8 mouse cellular contexts compared by ENCODE assay signal in the genomic region with DNA sequence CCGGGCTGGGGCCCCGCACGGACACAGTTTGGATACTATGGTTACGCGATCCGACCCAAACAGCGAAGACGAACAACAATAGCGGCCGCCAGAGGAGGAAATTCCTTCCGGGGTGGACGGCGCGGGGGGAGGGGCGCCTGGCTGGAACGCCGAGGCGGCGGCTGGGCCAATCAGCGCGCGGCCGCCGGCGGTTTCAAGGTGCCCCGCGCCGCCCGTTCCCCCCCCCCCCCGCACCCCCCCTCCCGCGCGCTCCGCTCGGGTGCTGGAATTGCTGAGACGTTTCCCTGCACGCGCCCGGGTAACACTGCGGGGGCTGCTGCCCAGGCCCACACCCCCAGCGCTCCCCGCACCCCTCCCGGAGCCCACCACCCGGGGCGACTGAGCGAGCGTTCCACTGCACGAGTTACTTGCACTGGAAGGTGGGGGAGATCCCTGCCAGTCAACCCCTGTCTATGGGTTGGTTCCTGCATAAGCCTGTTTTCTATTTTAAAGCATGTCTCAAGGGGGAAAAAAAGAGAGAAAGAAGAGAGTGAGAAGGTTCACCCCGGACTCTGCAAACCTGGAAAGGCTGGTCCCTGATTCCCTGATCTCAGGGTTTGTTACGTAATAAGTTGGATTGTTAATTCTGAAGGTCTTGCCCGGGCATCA. TPM values are rescaled to one million over a fixed set of nuclear protein-coding genes. Genes with fewer than 3 reads are reported as not detected.
DNase-seq lines count a peak whose midpoint lies in the region; ATAC-seq and TF ChIP-seq lines count a peak whose summit lies in the region.

No protein-coding gene starts in this region.

- peak overlapping the region; percentile 88 for H3K4me2 ChIP-seq in intestine, embryonic 16.5 days (ENCODE audit: low read depth, low read length)
- peak overlapping the region; percentile 100 for H3K4me2 ChIP-seq in midbrain, embryonic 11.5 days

- WGBS in intestine, embryonic 16.5 days, result under 1% methylated on average over 25 of the region's 51 CpGs
- WGBS in midbrain, embryonic 11.5 days, result under 1% methylated on average over 35 of the region's 51 CpGs

- intact Hi-C loops in left cerebral cortex, postnatal 36 days (cut with DNase I), result loop anchor here (1.0 to 10.0 kb wide), 6 partner anchors 70 to 337 kb away; partner anchors contain the start of genes Lexm, Ssbp3, Tceanc2 and Tmem59

- ATAC-seq in intestine, embryonic 16.5 days, result peak; percentile 65
- ATAC-seq in midbrain, embryonic 11.5 days (ENCODE audit: low FRiP score), result peak; percentile 69
- ATAC-seq in megakaryocyte-erythroid progenitor cell, adult 5-6 weeks (replicated peaks; ENCODE audit: low FRiP score, low TSS enrichment, poor library complexity, severe bottlenecking), result no peak

- TF ChIP-seq POLR2A in cortical plate, adult 2 months (IDR thresholded peaks at IDR 0.05; ENCODE audit: extremely low read depth, insufficient read depth, low read length), result no peak

- H3K36me3 ChIP-seq in intestine, embryonic 16.5 days (ENCODE audit: control insufficient read depth, insufficient read depth, low read length), result no peaks in the 10 kb centered on the region
- H3K36me3 ChIP-seq in midbrain, embryonic 11.5 days (ENCODE audit: control insufficient read depth, insufficient read depth, low read length), result no peaks in the 10 kb centered on the region

- H3K9me3 ChIP-seq in intestine, embryonic 16.5 days (ENCODE audit: control insufficient read depth, low read length), result no peaks in the 10 kb centered on the region
- no peaks in the 10 kb centered on the region for H3K9me3 ChIP-seq in midbrain, embryonic 11.5 days (ENCODE audit: control insufficient read depth, low read length)

- DNase-seq in adipocyte (ENCODE audit: low spot score), result peak; percentile 83
- peak; percentile 92 for DNase-seq in gastrocnemius, postnatal 25 days
- peak; percentile 88 to 91 for DNase-seq in left cerebral cortex, postnatal 36 days (ENCODE audit: low spot score in 2 of 2)
- DNase-seq in midbrain, embryonic 11.5 days (ENCODE audit: low spot score, missing footprints), result peak; percentile 99
- DNase-seq in skeletal muscle tissue, adult 2 months (ENCODE audit: low read depth, low spot score), result peak; percentile 80

- no peak for TF ChIP-seq CTCF in cortical plate, adult 2 months (IDR thresholded peaks at IDR 0.05; ENCODE audit: extremely low read depth, insufficient read depth, low read length)

- peak overlapping the region; percentile 46 for H3K4me3 ChIP-seq in cortical plate, adult 2 months (ENCODE audit: insufficient read depth, low read length)
- peak overlapping the region; percentile 50 for H3K4me3 ChIP-seq in intestine, embryonic 16.5 days (ENCODE audit: low read length)
- peak overlapping the region; percentile 53 for H3K4me3 ChIP-seq in midbrain, embryonic 11.5 days (ENCODE audit: low read depth, low read length)

- no peaks in the 10 kb centered on the region for H3K4me1 ChIP-seq in cortical plate, adult 2 months (ENCODE audit: control insufficient read depth, insufficient read depth, low read length)
- peaks cover 29% of the 10 kb centered on the region for H3K4me1 ChIP-seq in intestine, embryonic 16.5 days (ENCODE audit: control insufficient read depth, insufficient read depth, low read length)
- H3K4me1 ChIP-seq in midbrain, embryonic 11.5 days (ENCODE audit: control insufficient read depth, insufficient read depth, low read length), result peaks cover 35% of the 10 kb centered on the region

- peak overlapping the region; percentile 79 for H3K9ac ChIP-seq in intestine, embryonic 16.5 days (ENCODE audit: low read depth, low read length)
- H3K9ac ChIP-seq in midbrain, embryonic 11.5 days (ENCODE audit: low read length), result peak overlapping the region; percentile 85

- H3K27ac ChIP-seq in cortical plate, adult 2 months (ENCODE audit: insufficient read depth, low read length), result peak overlapping the region; percentile 43; the same call in 1 of the 2 replicates
- H3K27ac ChIP-seq in intestine, embryonic 16.5 days (ENCODE audit: low read length), result peak overlapping the region; percentile 94
- H3K27ac ChIP-seq in midbrain, embryonic 11.5 days (ENCODE audit: low read depth, low read length), result peak overlapping the region; percentile 98

- no peaks in the 10 kb centered on the region for H3K27me3 ChIP-seq in intestine, embryonic 16.5 days (replicated peaks; ENCODE audit: control insufficient read depth, insufficient read depth, low read length)
- no peaks in the 10 kb centered on the region for H3K27me3 ChIP-seq in midbrain, embryonic 11.5 days (ENCODE audit: control insufficient read depth, insufficient read depth, low read length)

RNA-seq across cellular contexts. Expression of gene Acot11, which starts 35.3 kb away (rescaled TPM):
- polyA plus RNA-seq in cortical plate, adult 2 months (2012; rRNA removed), result 21.9 and 23.9 TPM in 2 replicates
- 10 to 100 TPM in 1 of 2 experiments, 1 to 10 TPM in 1; 7.8 to 14.3 TPM for total RNA-seq in gastrocnemius, postnatal 25 days (2021)
- 18.3 and 21.5 TPM in 2 replicates for polyA plus RNA-seq in intestine, embryonic 16.5 days (2015; fragmentation: Nextera tagmentation; extraction: Ambion mirVana)
- 10 to 100 TPM; 43.0 to 51.2 TPM for total RNA-seq in left cerebral cortex, postnatal 36 days (2021)
- 1.3 TPM in 2 replicates for polyA plus RNA-seq in midbrain, embryonic 11.5 days (2014; fragmentation: Nextera tagmentation; extraction: Ambion mirVana)
- total RNA-seq in megakaryocyte-erythroid progenitor cell, adult 5-6 weeks (2014; fragmentation: Nextera tagmentation), result 1.0 and 2.1 TPM in 2 replicates
- total RNA-seq in megakaryocyte-erythroid progenitor cell, adult 5-6 weeks (2017), result 0.99 and 1.0 TPM in 2 replicates

Comparison
In these comparisons a context has a peak if more than half of its experiments do, and no peak if none do; other contexts are left out.
1. H3K27ac ChIP-seq: peak in every context shown above with its lines; median percentile 98 in midbrain, embryonic 11.5 days; 94 in intestine, embryonic 16.5 days; 43 in cortical plate, adult 2 months.